Mouse (Mus musculus) embryonic facial prominence, embryonic 14.5 days (tissue): ENCODE data around the gene Zfp600. TPM values are rescaled to one million over a fixed set of nuclear protein-coding genes. Genes with fewer than 3 reads are reported as not detected.
"Not testable (repeated sequence)": the region's sequence is repeated elsewhere in the genome, so short reads cannot be mapped to it uniquely, and the experiment has no call there.

Source experiments
- ATAC-seq: fragments of 200-750 bp; cut with Nextera tagmentation; 2 replicates; pipeline ENCODE4 v1.8.0; 2017; ENCODE audit warnings: low read depth, moderate number of reproducible peaks, moderate TSS enrichment
- DNase-seq: peaks from one replicate; pipeline ENCODE4 v3.0.0-alpha.2; 2015; ENCODE audit warnings: low spot score
- H3K27ac ChIP-seq: fragments of 300-500 bp; sonication (generic); replicated peaks from 2 replicates; pipeline ENCODE4 v1.5.1; 2014; ENCODE audit warnings: low read depth, mild to moderate bottlenecking, low read length, moderate library complexity
- H3K27me3 ChIP-seq: fragments of 300-500 bp; sonication (generic); replicated peaks from 2 replicates; pipeline ENCODE4 v1.6.1; 2014; ENCODE audit warnings: low read length; ENCODE audit not compliant: control insufficient read depth, insufficient read depth
- H3K36me3 ChIP-seq: fragments of 300-500 bp; sonication (generic); 2 replicates; pipeline ENCODE4 v1.6.1; 2014; ENCODE audit warnings: low read length, mixed read lengths; ENCODE audit not compliant: control insufficient read depth, insufficient read depth
- H3K4me1 ChIP-seq: fragments of 300-500 bp; sonication (generic); 2 replicates; pipeline ENCODE4 v1.6.1; 2014; ENCODE audit warnings: antibody characterized with exemption, low read length; ENCODE audit not compliant: control insufficient read depth, insufficient read depth
- H3K4me2 ChIP-seq: fragments of 300-500 bp; sonication (generic); 2 replicates; pipeline ENCODE4 v1.6.1; 2014; ENCODE audit warnings: low read depth, mild to moderate bottlenecking, low read length, moderate library complexity, mixed read lengths
- H3K4me3 ChIP-seq: fragments of 300-500 bp; sonication (generic); 2 replicates; pipeline ENCODE4 v1.5.1; 2014; ENCODE audit warnings: low read depth, mild to moderate bottlenecking, low read length
- H3K9ac ChIP-seq: fragments of 300-500 bp; sonication (generic); 2 replicates; pipeline ENCODE4 v1.6.1; 2014; ENCODE audit warnings: low read depth, mild to moderate bottlenecking, low read length, moderate library complexity, mixed read lengths
- H3K9me3 ChIP-seq: fragments of 300-500 bp; sonication (generic); 2 replicates; pipeline ENCODE4 v1.6.1; 2016; ENCODE audit warnings: low read length; ENCODE audit not compliant: control insufficient read depth
- WGBS: fragments of 180-500 bp; shearing (Covaris S2); extraction: QIAGEN DNeasy Blood & Tissue Kit; methylation state at CpG from one replicate; pipeline ENCODE4 v1.1.7; 2014; 5-methylcytosine and 5-hydroxymethylcytosine counted together
- polyA plus RNA-seq: library from polyadenylated mRNA; unstranded; fragments of >200 nt; fragmentation: Nextera tagmentation; extraction: Ambion mirVana; gene quantifications from 2 replicates; pipeline ENCODE4 v1.2.1, GENCODE M21; 2014

The Zfp600 gene
- polyA plus RNA-seq, 1 experiment from 2014 or later: not detected

GRCm38 (mm10) chr4:146242119-146242518 is 85.5 kb downstream of the Zfp600 start:
- not testable (repeated sequence) for H3K4me1 ChIP-seq, H3K4me3 ChIP-seq, H3K36me3 ChIP-seq, ATAC-seq, DNase-seq, H3K9ac ChIP-seq, H3K9me3 ChIP-seq, H3K27ac ChIP-seq, H3K4me2 ChIP-seq, H3K27me3 ChIP-seq
- 62% methylated on average over 5 of the region's 5 CpGs for WGBS

Other genes starting within 250 kb of the Zfp600 start
- gene Zfp987, start 59.5 kb upstream of the Zfp600 start, polyA plus RNA-seq: not detected in 2 replicates